Mouse (Mus musculus) brain, adult 10 weeks (tissue): ENCODE results near the gene Ldb3. TPM values are rescaled to one million over a fixed set of nuclear protein-coding genes. Genes with fewer than 3 reads are reported as not detected.

Experiments
- polyA plus RNA-seq: library from polyadenylated mRNA; stranded (reverse); fragments of 350-450 nt; fragmentation: Illumina TruSeq; extraction: RNeasy Lipid Tissue Mini Kit (QIAGEN cat#74804); gene quantifications from one replicate; pipeline ENCODE4 v1.2.3, GENCODE M21; 2015; ENCODE audit warnings: low read depth, low replicate concordance

Ldb3 gene
- polyA plus RNA-seq, result 5.3 TPM

GRCm38 (mm10) chr14:34588498-34588897 is at the start of gene Ldb3:
Gene Ldb3, minus strand, starts transcription at chr14:34588682.

GRCm38 (mm10) chr14:34599941-34600340 is 11.5 kb upstream of the Ldb3 start, which contains the start of gene Opn4:
Gene Opn4, minus strand, starts transcription at chr14:34600142.

GRCm38 (mm10) chr14:34522701-34523100 is 65.8 kb downstream of the Ldb3 start, which contains the start of gene 9230112D13Rik:
Gene 9230112D13Rik, minus strand, starts transcription at chr14:34522801.

GRCm38 (mm10) chr14:34503325-34503647 is 85.2 kb downstream of the Ldb3 start, which contains the start of gene Bmpr1a:
Gene Bmpr1a, minus strand, starts transcription at chr14:34503341.

Other genes starting within 250 kb of the Ldb3 start
- not detected for gene Fam25c, start 233.2 kb downstream of the Ldb3 start, polyA plus RNA-seq
- gene Sncg, start 213.9 kb downstream of the Ldb3 start, polyA plus RNA-seq, result 30.9 TPM
- 2.4 TPM for gene Mmrn2, start 213.2 kb downstream of the Ldb3 start, polyA plus RNA-seq
- 31.0 TPM for gene Bmpr1a, start 85.3 kb downstream of the Ldb3 start, polyA plus RNA-seq
- not detected for gene 9230112D13Rik, start 65.9 kb downstream of the Ldb3 start, polyA plus RNA-seq
- gene Opn4, start 11.5 kb upstream of the Ldb3 start, polyA plus RNA-seq, result not detected
- gene Wapl, start 85.2 kb upstream of the Ldb3 start, polyA plus RNA-seq, result 25.6 TPM
- gene Grid1, start 231.4 kb upstream of the Ldb3 start, polyA plus RNA-seq, result 23.8 TPM